Mouse (Mus musculus): Measurements from ENCODE around the gene Pth1r.

DNA sequence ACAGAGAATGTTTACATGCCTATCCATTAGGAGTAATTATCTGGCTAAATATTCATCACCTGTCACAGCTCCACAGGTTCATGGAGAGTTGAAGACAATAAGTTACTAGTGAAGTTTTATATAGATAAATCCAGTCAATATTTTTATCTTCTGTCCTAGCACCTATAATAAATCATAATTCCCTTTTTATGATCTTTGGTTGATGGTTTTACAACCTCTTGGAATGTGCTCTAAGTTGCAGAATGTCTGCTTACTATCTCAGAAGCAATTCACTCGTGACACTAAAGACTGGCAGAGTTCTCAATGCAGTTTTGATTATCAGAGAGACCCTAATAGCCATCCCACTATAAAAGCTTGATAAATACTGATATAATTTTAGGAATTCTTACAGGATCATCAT, 33.6 kb downstream of the Pth1r start:
- TF ChIP-seq CTCF (IDR thresholded peaks at IDR 0.05; ENCODE audit: extremely low read depth, insufficient read depth, low read length) (no peak), POLR2A (IDR thresholded peaks at IDR 0.05; ENCODE audit: extremely low read depth, insufficient read depth, low read length) (no peak)

Data from cortical plate, adult 2 months (tissue).